Mouse (Mus musculus) natural killer cell, adult 2 months (primary cell): Measurements from ENCODE around the gene Snx18.

Experiments used
- DNase-seq, 2 experiments: peaks; one replicate each; pipeline ENCODE4 v3.0.0; 2022; ENCODE audit warnings: low spot score in 2 of 2

Snx18 gene

GRCm38 (mm10) chr13:113617891-113618823 lies at the start of gene Snx18:
Snx18 (minus strand) TSS chr13:113618564.
- peak; percentile 81 to 88 for DNase-seq

DNA sequence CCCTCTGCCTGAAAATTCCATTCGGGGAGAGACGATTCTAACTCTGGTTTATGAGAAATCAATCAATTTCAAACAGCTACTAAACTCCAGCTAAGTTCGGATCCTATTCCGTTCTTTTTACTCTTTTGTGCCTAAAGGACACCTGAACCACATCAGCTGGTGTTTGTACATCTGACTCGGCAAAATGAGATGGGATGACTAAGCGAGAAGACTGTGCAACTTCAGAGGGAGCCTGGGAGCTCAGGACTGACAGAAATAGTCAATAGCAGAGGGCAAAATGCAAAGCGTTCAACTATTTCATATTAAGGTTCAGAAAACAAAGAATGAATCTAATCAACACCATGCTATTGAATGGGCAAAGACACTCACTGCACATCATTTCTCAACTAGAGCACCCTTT lies 45.5 kb upstream of the Snx18 start:
- DNase-seq = no peak

DNA sequence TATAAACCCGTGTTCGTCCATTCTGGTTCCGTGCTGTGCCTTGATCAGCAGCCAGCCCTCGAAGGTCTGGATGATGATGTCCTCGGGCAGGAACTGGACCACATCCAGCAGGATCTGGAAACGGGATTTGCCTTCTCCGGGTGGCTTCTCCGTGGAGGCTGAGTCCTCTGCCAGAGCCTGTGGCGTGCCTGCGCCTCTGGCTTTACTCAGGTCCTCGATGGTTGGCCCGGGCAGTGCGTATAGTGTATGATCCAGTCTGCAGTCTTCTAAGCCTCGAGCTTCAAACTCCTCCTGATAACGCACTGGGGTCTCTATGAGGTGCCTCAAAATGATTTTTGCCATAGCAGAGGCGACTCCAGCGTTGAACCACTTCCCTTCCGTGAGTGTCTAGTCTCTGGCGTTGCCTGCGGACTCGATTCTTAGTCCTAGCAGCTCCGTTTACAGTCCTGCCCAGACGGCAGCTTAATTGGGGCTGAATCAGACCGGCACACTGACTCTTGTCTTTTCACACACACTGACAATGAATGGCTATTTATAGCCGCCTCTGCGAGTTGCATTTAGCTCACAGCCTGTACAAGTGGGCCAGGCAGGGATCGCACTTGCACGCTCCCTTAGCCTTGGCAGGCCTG lies 44.9 kb upstream of the Snx18 start, which contains the start of gene Hspb3:
TSS of gene Hspb3 (minus strand) at position 526 of the 629 bp plus-strand sequence.
- no peak for DNase-seq

GRCm38 (mm10) chr13:113661826-113662271 lies 43.5 kb upstream of the Snx18 start:
- DNase-seq = peak in 1 of 2 experiments; percentile 3

DNA sequence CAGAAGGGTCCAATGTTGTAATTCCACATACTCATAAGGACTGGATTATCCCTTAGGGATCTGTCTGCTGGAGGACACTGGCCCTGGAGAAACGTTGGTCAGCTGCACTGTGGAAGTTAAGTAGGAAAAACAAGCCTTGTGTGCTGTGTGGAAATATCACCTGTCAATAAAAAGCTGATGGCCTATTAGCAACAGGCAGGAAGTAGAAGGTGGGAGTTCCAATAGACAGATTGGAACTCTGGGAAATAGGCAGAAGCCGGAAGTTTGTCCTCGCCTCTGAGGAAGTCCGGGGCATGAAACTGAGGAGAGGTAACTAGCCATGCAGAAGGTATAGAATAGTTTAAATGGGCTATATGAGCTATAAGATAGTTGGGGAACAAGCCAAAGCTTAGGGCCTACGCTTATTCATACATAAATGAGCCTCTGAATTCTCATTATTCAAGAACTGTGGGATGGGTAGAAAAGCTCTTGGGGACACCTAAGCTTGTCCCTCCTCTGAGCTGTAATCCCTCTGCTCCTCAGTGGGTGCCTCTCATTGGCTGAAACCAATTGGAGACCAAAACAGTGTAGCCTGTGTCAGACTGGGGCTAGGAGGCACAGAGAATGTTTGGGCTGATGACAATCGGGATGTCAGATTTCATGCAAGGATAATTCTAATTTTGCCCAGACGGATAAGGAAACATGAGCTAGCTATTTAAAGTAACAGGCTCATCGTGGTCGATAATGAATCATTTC lies 42.4 kb upstream of the Snx18 start:
- DNase-seq = no peak

DNA sequence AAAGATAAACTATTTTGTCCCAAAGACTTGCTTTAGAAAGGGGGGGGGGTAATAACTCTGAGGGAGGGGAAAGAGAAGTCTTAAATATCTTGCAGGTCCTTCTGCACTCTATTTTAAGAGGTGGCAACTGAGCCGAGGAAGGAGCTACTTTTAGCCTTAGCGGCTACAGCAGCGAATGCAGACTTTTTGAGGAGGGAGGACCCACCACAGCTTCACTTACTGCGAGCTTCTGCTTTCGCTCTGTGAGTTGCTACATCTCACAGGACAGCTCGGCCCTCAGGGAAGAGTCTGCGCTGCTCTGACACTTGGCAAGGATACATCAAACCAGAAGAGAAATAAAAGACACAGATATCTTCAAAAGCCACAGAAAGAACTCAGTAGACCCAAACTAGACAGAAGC lies 38.8 kb upstream of the Snx18 start:
- no peak for DNase-seq

DNA sequence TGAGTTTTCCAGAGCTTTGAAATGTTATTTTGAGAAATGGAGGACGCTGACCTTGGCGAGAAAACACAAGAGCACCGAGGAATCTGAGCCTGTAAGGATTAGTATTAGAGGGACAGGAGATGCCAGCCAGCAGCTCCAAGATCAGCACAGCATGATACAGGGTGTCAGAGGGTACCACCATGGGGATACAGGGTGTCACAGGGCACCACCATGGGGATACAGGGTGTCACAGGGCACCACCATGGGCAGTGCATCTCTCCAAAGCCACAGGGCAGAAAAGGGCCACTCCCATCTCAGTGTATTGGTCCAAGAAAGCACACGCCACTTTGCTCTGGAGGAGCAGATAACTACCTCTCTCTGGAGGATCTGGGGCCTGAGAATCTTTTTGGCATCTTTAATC lies 38.3 kb upstream of the Snx18 start:
- no peak for DNase-seq

- no peak for DNase-seq
Measured at GRCm38 (mm10) chr13:113655511-113655910, 37.1 kb upstream of the Snx18 start.

GRCm38 (mm10) chr13:113640944-113641597 lies 22.7 kb upstream of the Snx18 start:
- DNase-seq = no peak

DNA sequence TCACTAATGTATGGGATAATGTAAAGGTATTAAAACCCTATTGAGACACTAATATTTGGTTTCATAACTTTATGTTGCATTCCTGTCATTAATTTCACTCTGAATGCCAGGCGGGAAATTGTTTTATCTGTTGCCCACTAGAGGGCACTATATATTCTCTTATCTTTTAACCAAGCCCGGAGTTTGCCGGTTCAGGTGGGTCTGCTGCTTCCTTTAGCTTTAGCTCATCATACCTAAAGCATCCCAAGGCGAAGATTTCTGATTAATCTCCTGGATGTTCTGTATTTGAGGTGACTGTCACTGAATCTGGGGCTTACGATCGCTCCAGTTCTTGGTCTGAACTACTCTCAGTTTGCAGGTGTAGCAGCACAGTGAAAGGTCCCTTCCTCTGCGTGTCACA lies 20.6 kb upstream of the Snx18 start:
- DNase-seq = peak; percentile 14 to 27

- DNase-seq = peak; percentile 21 to 48
Measured at GRCm38 (mm10) chr13:113635799-113636222, 17.4 kb upstream of the Snx18 start.

- DNase-seq = no peak
Measured at GRCm38 (mm10) chr13:113634732-113635481, 16.5 kb upstream of the Snx18 start.

DNA sequence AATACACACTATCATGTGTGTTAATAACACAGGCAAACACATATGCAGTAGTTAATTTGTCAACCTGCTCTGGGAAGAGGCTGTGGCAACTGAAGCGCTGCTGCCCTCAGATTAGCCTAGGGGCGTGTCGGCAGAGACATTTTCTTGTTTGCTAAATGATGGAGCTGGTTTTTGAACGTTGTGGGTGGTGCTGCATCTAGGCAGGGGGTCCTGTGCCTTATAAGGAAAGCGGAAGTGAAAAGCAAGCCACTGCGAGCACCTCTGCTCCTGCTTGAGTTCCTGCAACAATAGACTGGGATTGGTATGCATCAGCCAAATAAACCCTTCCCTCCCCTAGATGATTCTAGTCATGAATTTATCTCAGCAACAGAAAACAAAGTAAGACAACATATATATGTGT lies 14.1 kb upstream of the Snx18 start:
- no peak for DNase-seq

DNA sequence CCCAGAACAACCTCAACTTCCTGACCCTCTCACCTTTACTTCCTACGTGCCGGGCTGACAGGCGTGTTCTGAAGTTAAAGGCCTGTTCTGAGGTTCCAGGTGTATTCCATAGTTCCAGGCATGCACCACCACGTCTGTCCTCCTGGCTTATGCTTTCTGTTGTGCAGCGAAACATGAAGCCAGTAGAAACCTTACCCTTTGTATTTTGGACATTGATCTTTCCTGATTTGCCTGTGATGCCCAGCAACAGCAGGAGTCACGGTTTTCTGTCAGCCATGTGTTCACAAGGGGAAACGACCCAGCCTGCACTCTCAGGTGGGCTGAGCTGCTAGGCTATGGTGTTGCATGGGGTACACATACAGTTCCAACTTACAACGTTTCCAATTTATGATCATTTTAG lies 9.2 kb upstream of the Snx18 start:
- DNase-seq = no peak

DNA sequence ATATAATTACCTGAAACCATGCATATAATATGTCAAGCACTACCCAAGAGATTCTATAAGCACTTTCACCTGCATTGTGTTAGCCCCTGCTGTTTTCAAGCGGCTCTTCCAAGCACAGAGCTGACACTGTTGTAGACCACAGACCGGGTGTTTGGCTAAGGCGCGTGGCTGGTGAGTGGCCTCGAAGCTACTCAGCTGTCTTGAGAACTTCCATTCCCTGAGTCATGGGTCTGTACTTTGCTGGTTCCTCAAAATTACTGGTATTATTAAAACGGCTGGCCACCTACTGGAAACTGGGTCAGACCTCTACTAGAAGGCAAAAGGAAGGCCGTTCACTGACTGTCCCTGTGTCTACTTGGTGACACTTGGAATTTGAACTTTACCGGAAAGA lies 4.5 kb upstream of the Snx18 start:
- DNase-seq = no peak

DNA sequence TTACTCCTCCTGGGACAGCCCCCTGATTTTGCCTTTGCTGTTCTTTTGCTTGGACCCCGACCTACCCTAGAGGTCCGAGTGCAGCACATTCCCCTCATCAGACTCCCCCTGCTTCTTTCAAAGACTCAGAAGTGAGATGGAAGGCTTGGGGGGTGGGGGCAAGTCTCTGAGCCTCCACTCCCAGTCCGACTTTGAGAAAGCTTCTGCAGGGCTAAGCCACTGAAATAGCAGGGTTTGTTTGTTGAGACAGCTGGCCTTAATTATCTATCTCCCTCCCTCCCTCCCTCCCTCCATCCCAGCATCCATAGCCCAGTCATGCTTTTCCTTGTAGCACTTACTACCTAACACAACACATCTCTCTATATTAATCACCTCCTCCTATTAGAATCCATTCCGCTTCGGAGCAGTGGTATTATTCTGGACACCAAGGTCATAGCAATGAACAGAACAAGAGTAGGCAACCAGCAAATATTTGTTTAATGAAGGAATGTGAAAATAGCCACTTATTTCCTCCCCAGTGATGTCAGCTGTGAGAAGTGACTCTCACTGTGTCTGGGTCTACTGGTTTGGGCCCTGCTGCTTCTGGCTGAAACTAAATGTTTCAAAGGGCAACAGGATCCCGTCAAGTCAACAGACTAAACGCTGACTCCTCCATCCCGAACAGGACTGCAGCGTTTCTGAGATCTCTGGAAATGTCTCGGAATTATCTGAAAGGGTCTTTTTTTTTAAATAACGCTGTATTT lies 3.9 kb upstream of the Snx18 start:
- no peak for DNase-seq

GRCm38 (mm10) chr13:113619003-113619402 lies 639 bp upstream of the Snx18 start:
- no peak for DNase-seq

DNA sequence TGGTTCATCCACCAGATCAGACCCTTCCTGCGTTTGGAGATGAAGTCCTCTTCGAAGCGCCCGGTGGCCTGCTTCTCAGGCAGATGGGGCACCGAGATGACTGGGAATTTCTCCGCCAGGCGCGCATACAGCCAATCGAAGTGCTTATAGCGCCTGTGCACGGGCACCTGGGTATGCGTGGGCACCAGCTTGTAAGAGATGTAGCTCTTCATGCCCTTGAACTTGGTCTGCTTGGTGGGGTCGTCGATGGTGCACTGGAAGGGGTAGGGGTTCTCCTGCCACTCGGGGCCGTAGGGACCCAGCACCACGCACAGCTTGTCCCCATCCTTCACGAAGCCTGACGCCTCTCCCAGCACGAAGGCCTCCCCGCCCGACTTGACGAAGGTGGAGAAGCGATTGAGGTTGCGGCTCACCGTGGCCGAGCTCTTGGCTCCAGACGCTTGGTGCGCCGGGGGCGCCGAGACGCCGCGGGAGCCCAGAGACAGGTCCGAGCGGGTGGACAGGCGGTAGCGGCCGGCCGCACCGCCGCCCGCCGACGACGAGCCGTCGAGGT lies 950 bp downstream of the Snx18 start:
- no peak for DNase-seq

DNA sequence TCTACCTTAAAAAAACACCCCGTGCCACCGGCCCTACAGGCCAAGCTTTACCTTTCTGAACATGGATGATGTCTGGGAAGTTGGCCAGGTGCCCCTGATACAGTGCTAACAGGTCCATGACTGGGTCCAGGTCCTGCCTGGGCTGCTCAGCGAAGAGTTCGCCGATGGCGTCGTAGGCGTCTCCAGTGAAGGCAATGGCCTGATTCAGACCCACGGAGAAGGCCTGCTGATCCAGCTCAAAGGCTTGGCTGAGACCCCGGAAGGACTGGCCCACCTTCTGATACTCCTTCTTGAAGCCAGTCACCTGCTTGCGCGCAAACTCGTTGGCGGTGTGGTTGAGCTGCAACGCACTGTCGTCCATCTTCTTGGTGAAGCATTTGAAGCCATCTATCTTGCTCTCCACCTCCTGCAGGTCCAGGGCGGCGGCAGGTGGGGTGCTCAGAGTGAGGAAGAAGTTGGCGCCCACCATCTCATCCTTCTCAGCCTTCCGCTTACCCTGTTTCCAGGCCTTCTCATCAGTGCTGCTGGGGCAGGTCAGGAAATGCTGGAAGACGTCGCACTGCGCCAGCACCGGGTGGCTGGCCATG lies 1.5 kb downstream of the Snx18 start:
- DNase-seq = no peak
